Mouse (Mus musculus): ENCODE results near the gene Gm4969.
"Not testable (repeated sequence)": the region's sequence is repeated elsewhere in the genome, so short reads cannot be mapped to it uniquely, and the experiment has no call there.

The Gm4969 gene

GRCm38 (mm10) chr7:19118028-19118771 is at the start of gene Gm4969:
TSS of gene Gm4969 (minus strand) at chr7:19118368.
- no peak for DNase-seq (ENCODE audit: extremely low read depth, low read depth, low spot score)

GRCm38 (mm10) chr7:19166990-19167389 is 48.8 kb upstream of the Gm4969 start:
- DNase-seq (ENCODE audit: extremely low read depth, low read depth, low spot score), result no peak

- DNase-seq (ENCODE audit: extremely low read depth, low read depth, low spot score), result no peak
These were observed 47.7 kb upstream of the Gm4969 start, which contains the start of gene Gipr for GRCm38 (mm10) chr7:19165656-19166423. TSS of gene Gipr (minus strand) at chr7:19166127.

- DNase-seq (ENCODE audit: extremely low read depth, low read depth, low spot score), result no peak
These were observed 46.8 kb upstream of the Gm4969 start for GRCm38 (mm10) chr7:19164978-19165377.

GRCm38 (mm10) chr7:19164189-19164588 is 46.0 kb upstream of the Gm4969 start:
- DNase-seq (ENCODE audit: extremely low read depth, low read depth, low spot score), result no peak

- no peak for DNase-seq (ENCODE audit: extremely low read depth, low read depth, low spot score)
These were observed 45.6 kb upstream of the Gm4969 start for GRCm38 (mm10) chr7:19163752-19164151.

GRCm38 (mm10) chr7:19162928-19163327 is 44.8 kb upstream of the Gm4969 start:
- no peak for DNase-seq (ENCODE audit: extremely low read depth, low read depth, low spot score)

GRCm38 (mm10) chr7:19160115-19160514 is 41.9 kb upstream of the Gm4969 start:
- DNase-seq (ENCODE audit: extremely low read depth, low read depth, low spot score), result no peak

- no peak for DNase-seq (ENCODE audit: extremely low read depth, low read depth, low spot score)
These were observed 41.2 kb upstream of the Gm4969 start for GRCm38 (mm10) chr7:19159411-19159810.

GRCm38 (mm10) chr7:19158601-19159000 is 40.4 kb upstream of the Gm4969 start:
- no peak for DNase-seq (ENCODE audit: extremely low read depth, low read depth, low spot score)

GRCm38 (mm10) chr7:19157160-19157800 is 39.1 kb upstream of the Gm4969 start:
- no peak for DNase-seq (ENCODE audit: extremely low read depth, low read depth, low spot score)

GRCm38 (mm10) chr7:19155825-19156475 is 37.8 kb upstream of the Gm4969 start:
- DNase-seq (ENCODE audit: extremely low read depth, low read depth, low spot score), result no peak

- no peak for DNase-seq (ENCODE audit: extremely low read depth, low read depth, low spot score)
These were observed 36.6 kb upstream of the Gm4969 start for GRCm38 (mm10) chr7:19154796-19155195.

GRCm38 (mm10) chr7:19151121-19151520 is 33.0 kb upstream of the Gm4969 start:
- not testable (repeated sequence) for DNase-seq (ENCODE audit: extremely low read depth, low read depth, low spot score)

- peak; percentile 47 for DNase-seq (ENCODE audit: extremely low read depth, low read depth, low spot score)
These were observed 31.5 kb upstream of the Gm4969 start, which contains the start of gene Snrpd2 for GRCm38 (mm10) chr7:19149626-19150025. TSS of gene Snrpd2 (plus strand) at chr7:19149722.

GRCm38 (mm10) chr7:19148875-19149541 is 30.8 kb upstream of the Gm4969 start, which contains the start of gene Qpctl:
TSS of gene Qpctl (minus strand) at chr7:19149291.
- DNase-seq (ENCODE audit: extremely low read depth, low read depth, low spot score), result peak; percentile 98

- no peak for DNase-seq (ENCODE audit: extremely low read depth, low read depth, low spot score)
These were observed 30.2 kb upstream of the Gm4969 start for GRCm38 (mm10) chr7:19148180-19148874.

- no peak for DNase-seq (ENCODE audit: extremely low read depth, low read depth, low spot score)
These were observed 29.4 kb upstream of the Gm4969 start for GRCm38 (mm10) chr7:19147497-19148045.

- no peak for DNase-seq (ENCODE audit: extremely low read depth, low read depth, low spot score)
These were observed 28.6 kb upstream of the Gm4969 start for GRCm38 (mm10) chr7:19146793-19147192.

GRCm38 (mm10) chr7:19137380-19137779 is 19.2 kb upstream of the Gm4969 start:
- no peak for DNase-seq (ENCODE audit: extremely low read depth, low read depth, low spot score)
